Mouse (Mus musculus): ENCODE results near the gene Prg3. TPM values are rescaled to one million over a fixed set of nuclear protein-coding genes. Genes with fewer than 3 reads are reported as not detected.

Prg3 gene
- total RNA-seq (2021): not detected
- not detected in 2 replicates for polyA plus RNA-seq (2012; rRNA removed)
- long read RNA-seq: 0 reads

GRCm38 (mm10) chr2:84987930-84988329 is at the start of gene Prg3:
TSS of gene Prg3 (plus strand) at chr2:84988215.
- Histone ChIP-seq H3K4me3 (no peak within 1 kb of the TSS), H3K36me3 (ENCODE audit: control insufficient read depth, insufficient read depth, low read length) (no peaks in the 10 kb centered on the region), H3K4me1 (ENCODE audit: control insufficient read depth, insufficient read depth, low read length) (no peaks in the 10 kb centered on the region), H3K79me2 (replicated peaks; ENCODE audit: control insufficient read depth, insufficient read depth, low read length) (no peaks in the 10 kb centered on the region), H3K9ac (ENCODE audit: low read depth, low read length) (no peak within 1 kb of the TSS), H3K27ac (no peak within 1 kb of the TSS), H3K27me3 (ENCODE audit: control insufficient read depth, insufficient read depth, low read length) (no peaks in the 10 kb centered on the region)
- intact Hi-C loops (cut with DNase I): no loop called here
- WGBS: 70% methylated on average over 1 of the region's 1 CpGs
- no peak for DNase-seq
- no peak for TF ChIP-seq EP300 (IDR thresholded peaks at IDR 0.05; ENCODE audit: insufficient read depth, low read depth, low read length)
- TF ChIP-seq CTCF (IDR thresholded peaks at IDR 0.05): no peak
- no peak for TF ChIP-seq POLR2A (IDR thresholded peaks at IDR 0.05; ENCODE audit: insufficient read depth, low read depth, low read length)

DNA sequence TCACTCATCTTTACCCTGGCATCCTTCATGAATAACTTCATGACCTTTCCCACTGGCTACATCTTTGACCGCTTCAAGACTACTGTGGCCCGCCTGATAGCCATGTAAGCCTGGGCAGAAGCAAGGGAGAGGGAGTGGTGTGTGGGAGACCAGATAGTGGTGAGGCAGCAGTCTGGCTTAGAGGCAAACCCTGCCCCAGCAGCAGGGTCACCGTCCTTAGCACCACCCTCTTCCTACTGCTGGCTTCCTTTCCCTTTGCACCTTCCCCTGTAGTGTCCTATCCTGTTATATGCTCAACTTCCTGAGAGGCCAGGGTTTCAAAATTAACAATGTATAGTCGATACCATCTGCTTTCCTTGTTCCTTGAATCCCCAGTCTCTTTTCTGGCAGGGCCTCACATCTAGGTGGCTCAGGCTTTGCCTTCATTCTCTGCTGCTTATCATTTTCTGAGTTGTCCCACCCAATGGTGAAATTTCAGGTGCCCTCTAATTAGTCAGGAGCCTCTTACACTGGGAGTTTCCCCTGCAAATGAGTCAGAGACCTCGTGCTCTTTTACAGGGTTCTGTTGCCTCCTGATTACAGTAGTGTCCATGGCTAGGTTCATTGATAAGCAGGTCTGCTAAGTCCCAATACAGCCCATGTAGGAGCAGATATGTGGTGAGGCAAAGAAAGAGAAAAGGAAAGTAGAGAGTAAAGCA is 49.6 kb upstream of the Prg3 start:
- no peaks in the 10 kb centered on the region; the same call in 1 of the 2 replicates for H3K79me2 ChIP-seq (replicated peaks; ENCODE audit: control insufficient read depth, insufficient read depth, low read length)
- peak; percentile 61 to 69 for DNase-seq
- intact Hi-C loops (cut with DNase I): loop anchor here (1.0 to 2.0 kb wide), 2 partner anchors 20 to 48 kb away; no protein-coding TSS in a partner anchor
- peak overlapping the region; percentile 100 for H3K9ac ChIP-seq (ENCODE audit: low read depth, low read length)
- H3K27ac ChIP-seq: peak overlapping the region; percentile 91
- WGBS: 23% methylated on average over 5 of the region's 5 CpGs
- H3K4me3 ChIP-seq: peak overlapping the region; percentile 44
- peaks cover 24% of the 10 kb centered on the region for H3K36me3 ChIP-seq (ENCODE audit: control insufficient read depth, insufficient read depth, low read length)
- no peaks in the 10 kb centered on the region for H3K27me3 ChIP-seq (ENCODE audit: control insufficient read depth, insufficient read depth, low read length)
- TF ChIP-seq POLR2A (IDR thresholded peaks at IDR 0.05; ENCODE audit: insufficient read depth, low read depth, low read length) (peak; percentile 92), CTCF (IDR thresholded peaks at IDR 0.05) (no peak), EP300 (IDR thresholded peaks at IDR 0.05; ENCODE audit: insufficient read depth, low read depth, low read length) (0 out of 2 replicates have a peak, but pooled peaks have one; percentile 49)
- peaks cover 11% of the 10 kb centered on the region for H3K4me1 ChIP-seq (ENCODE audit: control insufficient read depth, insufficient read depth, low read length)

- H3K79me2 ChIP-seq (replicated peaks; ENCODE audit: control insufficient read depth, insufficient read depth, low read length): no peaks in the 10 kb centered on the region; the same call in 1 of the 2 replicates
- H3K27me3 ChIP-seq (ENCODE audit: control insufficient read depth, insufficient read depth, low read length): no peaks in the 10 kb centered on the region
- intact Hi-C loops (cut with DNase I): loop anchor here (1.0 to 2.0 kb wide), 2 partner anchors 19 to 52 kb away; no protein-coding TSS in a partner anchor
- no peak for DNase-seq
- H3K27ac ChIP-seq: no peak overlapping the region
- WGBS: 92% methylated on average over 3 of the region's 3 CpGs
- no peak overlapping the region for H3K9ac ChIP-seq (ENCODE audit: low read depth, low read length)
- peaks cover 10% of the 10 kb centered on the region for H3K4me1 ChIP-seq (ENCODE audit: control insufficient read depth, insufficient read depth, low read length)
- 0 out of 2 replicates have a peak overlapping the region, but pooled peaks have one; percentile 5 for H3K4me3 ChIP-seq
- 0 out of 2 replicates have a peak, but pooled peaks have one; percentile 3 for TF ChIP-seq CTCF (IDR thresholded peaks at IDR 0.05)
- TF ChIP-seq POLR2A (IDR thresholded peaks at IDR 0.05; ENCODE audit: insufficient read depth, low read depth, low read length): no peak
- peaks cover 24% of the 10 kb centered on the region for H3K36me3 ChIP-seq (ENCODE audit: control insufficient read depth, insufficient read depth, low read length)
Measured at GRCm38 (mm10) chr2:84939306-84939705, 48.7 kb upstream of the Prg3 start.

GRCm38 (mm10) chr2:84939711-84940110 is 48.3 kb upstream of the Prg3 start:
- no peak overlapping the region for H3K27ac ChIP-seq

GRCm38 (mm10) chr2:84941332-84941731 is 46.7 kb upstream of the Prg3 start:
- no peak for DNase-seq
- TF ChIP-seq POLR2A (IDR thresholded peaks at IDR 0.05; ENCODE audit: insufficient read depth, low read depth, low read length): no peak
- TF ChIP-seq EP300 (IDR thresholded peaks at IDR 0.05; ENCODE audit: insufficient read depth, low read depth, low read length): no peak
- no peak for TF ChIP-seq CTCF (IDR thresholded peaks at IDR 0.05)
- peaks cover 37% of the 10 kb centered on the region for H3K36me3 ChIP-seq (ENCODE audit: control insufficient read depth, insufficient read depth, low read length)
- peaks cover 10% of the 10 kb centered on the region for H3K4me1 ChIP-seq (ENCODE audit: control insufficient read depth, insufficient read depth, low read length)
- H3K4me3 ChIP-seq: no peak overlapping the region
- H3K79me2 ChIP-seq (replicated peaks; ENCODE audit: control insufficient read depth, insufficient read depth, low read length): no peaks in the 10 kb centered on the region; the same call in 1 of the 2 replicates
- no peak overlapping the region for H3K9ac ChIP-seq (ENCODE audit: low read depth, low read length)
- intact Hi-C loops (cut with DNase I): no loop called here
- WGBS: 49% methylated on average over 2 of the region's 2 CpGs
- no peak overlapping the region; the same call in 1 of the 2 replicates for H3K27ac ChIP-seq
- no peaks in the 10 kb centered on the region for H3K27me3 ChIP-seq (ENCODE audit: control insufficient read depth, insufficient read depth, low read length)

More at GRCm38 (mm10) chr2:84939711-84940110, 48.3 kb upstream of the Prg3 start:
- no peaks in the 10 kb centered on the region for H3K27me3 ChIP-seq (ENCODE audit: control insufficient read depth, insufficient read depth, low read length)
- H3K9ac ChIP-seq (ENCODE audit: low read depth, low read length): no peak overlapping the region; the same call in 1 of the 2 replicates
- peaks cover 25% of the 10 kb centered on the region for H3K36me3 ChIP-seq (ENCODE audit: control insufficient read depth, insufficient read depth, low read length)
- H3K79me2 ChIP-seq (replicated peaks; ENCODE audit: control insufficient read depth, insufficient read depth, low read length): no peaks in the 10 kb centered on the region; the same call in 1 of the 2 replicates
- intact Hi-C loops (cut with DNase I): loop anchor here (1.0 to 2.0 kb wide), 2 partner anchors 19 to 52 kb away; no protein-coding TSS in a partner anchor
- 0 out of 2 replicates have a peak overlapping the region, but pooled peaks have one; percentile 5 for H3K4me3 ChIP-seq
- no peak for DNase-seq
- H3K4me1 ChIP-seq (ENCODE audit: control insufficient read depth, insufficient read depth, low read length): peaks cover 10% of the 10 kb centered on the region
- WGBS: 85% methylated on average over 6 of the region's 6 CpGs
- 0 out of 2 replicates have a peak, but pooled peaks have one; percentile 9 for TF ChIP-seq POLR2A (IDR thresholded peaks at IDR 0.05; ENCODE audit: insufficient read depth, low read depth, low read length)
- TF ChIP-seq EP300 (IDR thresholded peaks at IDR 0.05; ENCODE audit: insufficient read depth, low read depth, low read length): no peak

DNA sequence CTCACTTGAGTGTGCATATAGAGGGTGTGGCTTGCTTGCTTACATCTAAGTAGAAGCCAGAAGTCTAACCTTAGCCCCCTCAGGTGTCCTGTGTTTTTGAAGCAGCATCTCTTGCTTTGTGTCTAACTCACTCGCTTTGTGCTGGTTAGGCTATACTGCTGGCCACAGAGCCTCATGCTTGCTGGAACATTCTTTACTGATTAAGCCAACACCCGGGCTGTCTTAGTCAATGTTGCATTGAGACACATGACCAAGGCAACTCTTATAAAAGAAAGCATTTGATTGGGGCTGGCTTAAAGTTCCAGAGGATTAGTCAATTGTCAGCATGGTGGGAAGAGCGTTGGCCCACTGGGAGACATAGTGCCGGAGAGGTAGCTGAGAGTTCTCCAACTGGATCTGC is 46.2 kb upstream of the Prg3 start:
- 86% methylated on average over 4 of the region's 4 CpGs for WGBS
- intact Hi-C loops (cut with DNase I): no loop called here
- Histone ChIP-seq H3K4me3 (no peak overlapping the region), H3K27ac (no peak overlapping the region; the same call in none of the 2 replicates), H3K36me3 (ENCODE audit: control insufficient read depth, insufficient read depth, low read length) (peaks cover 40% of the 10 kb centered on the region), H3K79me2 (replicated peaks; ENCODE audit: control insufficient read depth, insufficient read depth, low read length) (no peaks in the 10 kb centered on the region), H3K4me1 (ENCODE audit: control insufficient read depth, insufficient read depth, low read length) (peaks cover 10% of the 10 kb centered on the region), H3K9ac (ENCODE audit: low read depth, low read length) (no peak overlapping the region), H3K27me3 (ENCODE audit: control insufficient read depth, insufficient read depth, low read length) (no peaks in the 10 kb centered on the region)
- TF ChIP-seq EP300 (IDR thresholded peaks at IDR 0.05; ENCODE audit: insufficient read depth, low read depth, low read length) (no peak), CTCF (IDR thresholded peaks at IDR 0.05) (no peak), POLR2A (IDR thresholded peaks at IDR 0.05; ENCODE audit: insufficient read depth, low read depth, low read length) (no peak)
- no peak for DNase-seq

Measured in heart, adult 2 months (tissue).